Mouse (Mus musculus) ES-E14 (cell line): Measurements from ENCODE around the gene Olfr1032.
"Not testable (repeated sequence)": the region's sequence is repeated elsewhere in the genome, so short reads cannot be mapped to it uniquely, and the experiment has no call there.

Source experiments
- CHD2 ChIP-seq: IDR thresholded peaks from 2 replicates; pipeline ENCODE4 v1.6.1; 2014; ENCODE audit warnings: mild to moderate bottlenecking, low read depth, low read length, inconsistent platforms
- HCFC1 ChIP-seq: IDR thresholded peaks from 2 replicates; pipeline ENCODE4 v1.6.1; 2012; ENCODE audit warnings: low read length, inconsistent platforms, borderline replicate concordance; ENCODE audit not compliant: insufficient read depth
- ZNF384 ChIP-seq: IDR thresholded peaks from 2 replicates; pipeline ENCODE4 v1.6.1; 2012; ENCODE audit warnings: low read depth, low read length, inconsistent platforms

DNA sequence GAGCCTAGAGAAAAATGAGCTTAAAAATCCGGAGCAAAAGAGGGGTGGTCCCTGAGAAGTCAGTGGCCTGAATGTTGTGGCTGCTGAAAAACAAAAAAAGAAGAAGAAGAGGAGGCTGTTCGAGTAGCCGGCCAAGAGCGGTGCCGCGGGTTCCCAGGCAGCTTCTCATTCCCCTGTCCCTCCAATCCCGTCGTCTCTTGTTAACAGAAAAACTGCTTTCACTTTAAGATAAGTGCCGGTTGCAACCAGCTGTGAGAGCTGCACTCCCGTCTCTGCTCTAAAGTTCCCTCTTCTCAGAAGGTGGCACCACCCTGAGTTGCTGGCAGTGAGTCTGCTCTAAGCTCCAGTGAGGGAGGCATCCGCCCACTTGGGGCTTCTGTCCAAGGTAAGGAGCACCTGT is 15.1 kb downstream of the Olfr1032 start, which contains the start of gene Olfr1033:
- TF ChIP-seq HCFC1, CHD2, ZNF384: not testable (repeated sequence)
